Comparison of ENCODE assay signal across 7 mouse cellular contexts in genomic region chr11:26592395-26593053, GRCm38 (mm10). TPM values are rescaled to one million over a fixed set of nuclear protein-coding genes. Genes with fewer than 3 reads are reported as not detected.
A peak's percentile ranks its signal among the peaks of the same experiment; 100 is the strongest.
DNase-seq lines count a peak whose midpoint lies in the region; ATAC-seq and TF ChIP-seq lines count a peak whose summit lies in the region.

No protein-coding gene starts in this region.

- H3K27me3 ChIP-seq in testis, adult 2 months (ENCODE audit: control insufficient read depth, insufficient read depth, low read length) = no peaks in the 10 kb centered on the region
- no peaks in the 10 kb centered on the region for H3K27me3 ChIP-seq in embryonic facial prominence, embryonic 10.5 days (replicated peaks; ENCODE audit: low read depth, poor library complexity, severe bottlenecking)
- no peaks in the 10 kb centered on the region for H3K27me3 ChIP-seq in intestine, embryonic 15.5 days (replicated peaks)
- H3K27me3 ChIP-seq in midbrain, embryonic 14.5 days (ENCODE audit: control insufficient read depth, insufficient read depth, low read length) = no peaks in the 10 kb centered on the region

- no peaks in the 10 kb centered on the region for H3K9me3 ChIP-seq in embryonic facial prominence, embryonic 10.5 days
- H3K9me3 ChIP-seq in intestine, embryonic 15.5 days = no peaks in the 10 kb centered on the region
- H3K9me3 ChIP-seq in midbrain, embryonic 14.5 days (ENCODE audit: control insufficient read depth, low read length) = no peaks in the 10 kb centered on the region

- H3K4me2 ChIP-seq in intestine, embryonic 15.5 days (replicated peaks) = peak overlapping the region; percentile 67
- peak overlapping the region; percentile 96 for H3K4me2 ChIP-seq in midbrain, embryonic 14.5 days (ENCODE audit: low read length)

- no peak for ATAC-seq in intestine, embryonic 15.5 days
- ATAC-seq in midbrain, embryonic 14.5 days (ENCODE audit: low FRiP score, low TSS enrichment) = 0 out of 2 replicates have a peak, but pooled peaks have one; percentile 13

- no peak for DNase-seq in testis, postnatal 14 days (ENCODE audit: low spot score)
- peak; percentile 23 for DNase-seq in embryonic facial prominence, embryonic 10.5 days (ENCODE audit: low spot score)
- DNase-seq in midbrain, embryonic 14.5 days = no peak
- no peak for DNase-seq in layer of hippocampus, adult 9-11 months
- no peak for DNase-seq in right cerebral cortex, postnatal 36 days (ENCODE audit: low spot score in 2 of 2)

- TF ChIP-seq POLR2A in testis, adult 2 months (IDR thresholded peaks at IDR 0.05; ENCODE audit: control insufficient read depth, low read depth, low read length) = no peak

- H3K9ac ChIP-seq in intestine, embryonic 15.5 days = peak overlapping the region; percentile 80
- peak overlapping the region; percentile 69; the same call in 1 of the 2 replicates for H3K9ac ChIP-seq in midbrain, embryonic 14.5 days (replicated peaks; ENCODE audit: low read length)

- no peak for TF ChIP-seq CTCF in testis, adult 2 months (IDR thresholded peaks at IDR 0.05; ENCODE audit: control insufficient read depth, insufficient read depth, insufficient replicate concordance, low read depth, low read length)

- H3K4me1 ChIP-seq in testis, adult 2 months (ENCODE audit: control insufficient read depth, insufficient read depth, low read length) = peaks cover 3% of the 10 kb centered on the region; the same call in 1 of the 2 replicates
- peaks cover 12% of the 10 kb centered on the region for H3K4me1 ChIP-seq in embryonic facial prominence, embryonic 10.5 days
- H3K4me1 ChIP-seq in intestine, embryonic 15.5 days (replicated peaks) = peaks cover 5% of the 10 kb centered on the region
- H3K4me1 ChIP-seq in midbrain, embryonic 14.5 days (ENCODE audit: control insufficient read depth, insufficient read depth, low read length) = no peaks in the 10 kb centered on the region

- H3K27ac ChIP-seq in testis, adult 2 months (ENCODE audit: control insufficient read depth, insufficient read depth, low read depth, low read length) = peak overlapping the region; percentile 78
- H3K27ac ChIP-seq in embryonic facial prominence, embryonic 10.5 days (replicated peaks) = peak overlapping the region; percentile 95
- peak overlapping the region; percentile 87 for H3K27ac ChIP-seq in intestine, embryonic 15.5 days
- 0 out of 2 replicates have a peak overlapping the region, but pooled peaks have one; percentile 1 for H3K27ac ChIP-seq in midbrain, embryonic 14.5 days (replicated peaks; ENCODE audit: low read depth, low read length)

- H3K36me3 ChIP-seq in testis, adult 2 months (ENCODE audit: control insufficient read depth, insufficient read depth, low read length) = no peaks in the 10 kb centered on the region
- no peaks in the 10 kb centered on the region for H3K36me3 ChIP-seq in embryonic facial prominence, embryonic 10.5 days (replicated peaks)
- no peaks in the 10 kb centered on the region for H3K36me3 ChIP-seq in intestine, embryonic 15.5 days
- no peaks in the 10 kb centered on the region for H3K36me3 ChIP-seq in midbrain, embryonic 14.5 days (ENCODE audit: control insufficient read depth, insufficient read depth, low read length)

- WGBS in embryonic facial prominence, embryonic 10.5 days = 26% methylated on average over 6 of the region's 6 CpGs
- 24% methylated on average over 6 of the region's 6 CpGs for WGBS in intestine, embryonic 15.5 days
- WGBS in midbrain, embryonic 14.5 days = 19% methylated on average over 6 of the region's 6 CpGs

- H3K4me3 ChIP-seq in testis, adult 2 months (ENCODE audit: control insufficient read depth, low read depth, low read length) = peak overlapping the region; percentile 84
- H3K4me3 ChIP-seq in embryonic facial prominence, embryonic 10.5 days = peak overlapping the region; percentile 83
- H3K4me3 ChIP-seq in intestine, embryonic 15.5 days (replicated peaks) = peak overlapping the region; percentile 79
- peak overlapping the region; percentile 57 for H3K4me3 ChIP-seq in midbrain, embryonic 14.5 days (replicated peaks; ENCODE audit: low read depth, low read length)

RNA-seq across cellular contexts. Expression of gene Gm6899, which starts 0.5 kb away (rescaled TPM):
- 0.26 TPM in 1 of 2 replicates, not detected in the other for polyA plus RNA-seq in testis, adult 2 months (2012; rRNA removed)
- 0.26 and 0.29 TPM in 2 replicates for polyA plus RNA-seq in embryonic facial prominence, embryonic 10.5 days (2016; fragmentation: Nextera tagmentation; extraction: Ambion mirVana)
- not detected in 2 replicates for polyA plus RNA-seq in intestine, embryonic 15.5 days (2015; fragmentation: Nextera tagmentation; extraction: Ambion mirVana)
- polyA plus RNA-seq in midbrain, embryonic 14.5 days (2014; fragmentation: Nextera tagmentation; extraction: Ambion mirVana) = not detected in 2 replicates

RNA-seq across cellular contexts. Expression of gene Vrk2, which starts 1.3 kb away (rescaled TPM):
- polyA plus RNA-seq in testis, adult 2 months (2012; rRNA removed) = 5.7 and 6.0 TPM in 2 replicates
- polyA plus RNA-seq in embryonic facial prominence, embryonic 10.5 days (2016; fragmentation: Nextera tagmentation; extraction: Ambion mirVana) = 23.0 and 24.9 TPM in 2 replicates
- polyA plus RNA-seq in intestine, embryonic 15.5 days (2015; fragmentation: Nextera tagmentation; extraction: Ambion mirVana) = 22.3 and 23.2 TPM in 2 replicates
- 1.6 and 5.2 TPM in 2 replicates for polyA plus RNA-seq in midbrain, embryonic 14.5 days (2014; fragmentation: Nextera tagmentation; extraction: Ambion mirVana)

Comparison
In these comparisons a context has a peak if more than half of its experiments do, and no peak if none do; other contexts are left out.
1. H3K27ac ChIP-seq: peak in every context shown above with its lines; median percentile 95 in embryonic facial prominence, embryonic 10.5 days; 87 in intestine, embryonic 15.5 days; 78 in testis, adult 2 months; 1 in midbrain, embryonic 14.5 days.